Comparison of ENCODE assay signal across 15 mouse cellular contexts in the genomic region with DNA sequence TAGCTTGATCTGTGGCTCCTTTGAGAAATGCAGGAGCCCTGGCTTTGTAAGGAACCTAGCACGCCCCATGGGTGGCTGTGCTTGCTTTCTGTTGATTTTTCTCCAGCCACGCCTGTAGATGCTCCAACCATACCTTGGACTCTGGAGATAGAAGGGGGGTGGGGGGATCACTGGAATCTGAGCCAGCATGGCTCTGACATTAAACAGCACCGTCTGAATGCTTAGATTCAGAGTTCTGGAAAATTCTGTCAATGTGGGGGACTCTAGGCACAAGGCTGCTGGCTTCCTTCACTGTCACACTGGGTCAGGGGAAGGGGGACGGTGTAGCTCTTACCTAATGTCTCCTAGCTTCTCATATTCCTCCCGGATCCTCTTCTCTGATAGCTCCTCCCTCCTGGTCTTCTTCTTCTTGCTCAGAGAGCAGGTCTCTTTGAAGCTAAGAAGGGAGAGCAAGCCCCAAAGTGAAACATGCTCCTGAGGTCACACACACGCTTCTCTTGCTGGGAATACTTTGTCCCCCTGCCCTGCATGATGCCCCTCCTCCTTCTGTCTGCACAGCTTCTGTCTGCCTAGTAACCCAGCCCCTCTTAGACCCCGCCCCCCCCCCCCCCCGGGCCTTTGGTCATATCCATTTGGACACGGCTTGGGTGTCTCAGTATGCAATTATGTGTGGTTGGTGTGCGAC. TPM values are rescaled to one million over a fixed set of nuclear protein-coding genes. Genes with fewer than 3 reads are reported as not detected.
"Had no signal": no experiment of that assay in that cellular context is flagged by ENCODE, and none has a peak within 500 bp of the region (broad histone marks: within the 10 kb centered on the region; RNA-seq: fewer than 3 reads in every experiment).

No protein-coding gene starts in this region.

- H3K4me2 ChIP-seq: kidney, embryonic 15.5 days; limb, embryonic 15.5 days; liver, embryonic 12.5 days; lung, embryonic 14.5 days; midbrain, embryonic 12.5 days; neural tube, embryonic 13.5 days had no signal

- ATAC-seq: liver, embryonic 12.5 days; midbrain, embryonic 16.5 days had no signal

- H3K4me1 ChIP-seq: limb, embryonic 15.5 days; midbrain, embryonic 12.5 days; neural tube, embryonic 13.5 days had no signal

- DNase-seq: kidney, postnatal 14 days; lung, embryonic 14.5 days; right cerebral cortex, adult 18-20 months; right cerebral cortex, postnatal 25 days; thymus, postnatal 36 days had no signal

- H3K9me3 ChIP-seq: kidney, embryonic 15.5 days; limb, embryonic 15.5 days; liver, embryonic 12.5 days; midbrain, embryonic 12.5 days; neural tube, embryonic 13.5 days had no signal

- H3K36me3 ChIP-seq: kidney, embryonic 15.5 days; limb, embryonic 15.5 days; liver, embryonic 12.5 days; midbrain, embryonic 12.5 days; neural tube, embryonic 13.5 days had no signal

- H3K27ac ChIP-seq: kidney, embryonic 15.5 days; limb, embryonic 15.5 days; liver, embryonic 12.5 days; midbrain, embryonic 12.5 days; neural tube, embryonic 13.5 days had no signal

- H3K27me3 ChIP-seq: kidney, embryonic 15.5 days; limb, embryonic 15.5 days; liver, embryonic 12.5 days; midbrain, embryonic 12.5 days; neural tube, embryonic 13.5 days had no signal

- H3K9ac ChIP-seq: kidney, embryonic 15.5 days; limb, embryonic 15.5 days; liver, embryonic 12.5 days; lung, embryonic 14.5 days; midbrain, embryonic 12.5 days; neural tube, embryonic 13.5 days had no signal

- H3K4me3 ChIP-seq: kidney, embryonic 15.5 days; limb, embryonic 15.5 days; liver, embryonic 12.5 days; midbrain, embryonic 12.5 days; neural tube, embryonic 13.5 days had no signal

RNA-seq across cellular contexts. Expression of a gene that starts 29.9 kb away (rescaled TPM):
- total RNA-seq: megakaryocyte-erythroid progenitor cell, adult 5-6 weeks had no signal
- polyA plus RNA-seq: small intestine, adult 2 months had no signal

RNA-seq across cellular contexts. Expression of a gene that starts 47.9 kb away (rescaled TPM):
- total RNA-seq: megakaryocyte-erythroid progenitor cell, adult 5-6 weeks had no signal
- polyA plus RNA-seq: limb, embryonic 11.5 days; liver, embryonic 12.5 days; thymus, postnatal 0 days had no signal
